Mouse (Mus musculus) macrophage (primary cell): ENCODE measurements around the gene Cnga4. TPM values are rescaled to one million over a fixed set of nuclear protein-coding genes. Genes with fewer than 3 reads are reported as not detected.
"Not testable (repeated sequence)": the region's sequence is repeated elsewhere in the genome, so short reads cannot be mapped to it uniquely, and the experiment has no call there.

Experiments used
- H3K27ac ChIP-seq: fragments of 350-480 bp; formaldehyde crosslinking; 2 replicates; pipeline ENCODE4 v1.9.0; 2021
- H3K36me3 ChIP-seq: fragments of 350-480 bp; formaldehyde crosslinking; 2 replicates; pipeline ENCODE4 v1.9.0; 2021; ENCODE audit errors: inconsistent target
- H3K4me3 ChIP-seq: fragments of 350-480 bp; formaldehyde crosslinking; 2 replicates; pipeline ENCODE4 v1.9.0; 2021; ENCODE audit errors: inconsistent target
- H3K79me2 ChIP-seq: fragments of 350-480 bp; formaldehyde crosslinking; 2 replicates; pipeline ENCODE4 v1.9.0; 2021; ENCODE audit errors: inconsistent target
- WGBS: methylation state at CpG from one replicate; pipeline ENCODE4 v1.1.7; 2026; ENCODE audit warnings: inconsistent platforms; ENCODE audit not compliant: missing documents; 5-methylcytosine and 5-hydroxymethylcytosine counted together
- polyA plus RNA-seq: library from polyadenylated mRNA; stranded (reverse); fragments of 250-400 nt; gene quantifications from 3 replicates; pipeline ENCODE4 v1.2.4, GENCODE M21; 2018; ENCODE audit warnings: inconsistent platforms

Cnga4 gene
- polyA plus RNA-seq, 1 experiment from 2014 or later, result not detected

GRCm38 (mm10) chr7:105433859-105434258 lies 29.5 kb downstream of the Cnga4 start:
- no peaks in the 10 kb centered on the region for H3K79me2 ChIP-seq
- no peak overlapping the region for H3K27ac ChIP-seq
- WGBS, result 83% methylated on average over 17 of the region's 17 CpGs
- H3K4me3 ChIP-seq, result no peak overlapping the region
- no peaks in the 10 kb centered on the region for H3K36me3 ChIP-seq

- WGBS, result 95% methylated on average over 22 of the region's 22 CpGs
- Histone ChIP-seq H3K4me3 (no peak overlapping the region), H3K79me2 (no peaks in the 10 kb centered on the region), H3K27ac (no peak overlapping the region), H3K36me3 (no peaks in the 10 kb centered on the region)
Measured at GRCm38 (mm10) chr7:105434798-105435197, 30.4 kb downstream of the Cnga4 start.

GRCm38 (mm10) chr7:105437979-105438772 lies 33.8 kb downstream of the Cnga4 start:
- H3K4me3 ChIP-seq, result no peak overlapping the region
- H3K27ac ChIP-seq, result no peak overlapping the region
- no peaks in the 10 kb centered on the region for H3K79me2 ChIP-seq
- H3K36me3 ChIP-seq, result no peaks in the 10 kb centered on the region
- WGBS, result 95% methylated on average over 7 of the region's 7 CpGs

- 73% methylated on average over 4 of the region's 4 CpGs for WGBS
- no peaks in the 10 kb centered on the region for H3K36me3 ChIP-seq
- no peak overlapping the region for H3K27ac ChIP-seq
- H3K4me3 ChIP-seq, result no peak overlapping the region
- no peaks in the 10 kb centered on the region for H3K79me2 ChIP-seq
Measured at GRCm38 (mm10) chr7:105441426-105441825, 37.1 kb downstream of the Cnga4 start.

- WGBS, result 82% methylated on average over 3 of the region's 3 CpGs
- Histone ChIP-seq H3K4me3 (no peak overlapping the region), H3K27ac (no peak overlapping the region), H3K36me3 (no peaks in the 10 kb centered on the region), H3K79me2 (no peaks in the 10 kb centered on the region)
Measured at GRCm38 (mm10) chr7:105445076-105445475, 40.7 kb downstream of the Cnga4 start.

GRCm38 (mm10) chr7:105453345-105453744 lies 49.0 kb downstream of the Cnga4 start:
- not testable (repeated sequence) for H3K4me3 ChIP-seq, H3K79me2 ChIP-seq, H3K36me3 ChIP-seq, H3K27ac ChIP-seq
- WGBS, result 96% methylated on average over 3 of the region's 4 CpGs

Other genes with a start within 250 kb of the Cnga4 start
- not detected in 3 replicates for gene Olfr684, start 240.9 kb upstream of the Cnga4 start, polyA plus RNA-seq
- not detected in 3 replicates for gene Olfr685, start 218.6 kb upstream of the Cnga4 start, polyA plus RNA-seq
- not detected in 3 replicates for gene Olfr686, start 197.1 kb upstream of the Cnga4 start, polyA plus RNA-seq
- not detected in 3 replicates for gene Olfr688, start 116.5 kb upstream of the Cnga4 start, polyA plus RNA-seq
- not detected in 3 replicates for gene Olfr689, start 93.4 kb upstream of the Cnga4 start, polyA plus RNA-seq
- not detected in 3 replicates for gene Olfr690, start 70.5 kb upstream of the Cnga4 start, polyA plus RNA-seq
- gene Olfr691, start 62.3 kb upstream of the Cnga4 start, polyA plus RNA-seq, result not detected in 3 replicates
- gene Olfr692, start 36.3 kb upstream of the Cnga4 start, polyA plus RNA-seq, result not detected in 3 replicates
- gene Gm5901, start 29.5 kb upstream of the Cnga4 start, polyA plus RNA-seq, result not detected in 3 replicates
- 6.6 to 12.5 TPM (median 9.3 TPM) in 3 replicates for gene Fam160a2, start 4.5 kb upstream of the Cnga4 start, polyA plus RNA-seq
- gene Cckbr, start 21.2 kb downstream of the Cnga4 start, polyA plus RNA-seq, result not detected in 3 replicates
- not detected in 3 replicates for gene Cavin3, start 77.7 kb downstream of the Cnga4 start, polyA plus RNA-seq
- 23.5 to 31.0 TPM (median 25.9 TPM) in 3 replicates for gene Smpd1, start 149.8 kb downstream of the Cnga4 start, polyA plus RNA-seq
- 0.04 to 0.58 TPM in 2 of 3 replicates, not detected in the other for gene Apbb1, start 177.1 kb downstream of the Cnga4 start, polyA plus RNA-seq
- gene Hpx, start 195.6 kb downstream of the Cnga4 start, polyA plus RNA-seq, result 0.24 TPM in 1 of 3 replicates, not detected in the others
- gene Trim3, start 229.0 kb downstream of the Cnga4 start, polyA plus RNA-seq, result 15.2 to 30.8 TPM (median 17.8 TPM) in 3 replicates
- 36.5 to 124 TPM (median 98.7 TPM) in 3 replicates for gene Timm10b, start 235.5 kb downstream of the Cnga4 start, polyA plus RNA-seq
- 23.1 to 24.5 TPM (median 23.7 TPM) in 3 replicates for gene Arfip2, start 235.8 kb downstream of the Cnga4 start, polyA plus RNA-seq
- gene Gm45799, start 236.0 kb downstream of the Cnga4 start, polyA plus RNA-seq, result 1.7 to 8.3 TPM (median 4.9 TPM) in 3 replicates
- 0.68 to 2.0 TPM (median 0.80 TPM) in 3 replicates for gene Dnhd1, start 246.3 kb downstream of the Cnga4 start, polyA plus RNA-seq